Mouse (Mus musculus): ENCODE measurements at regions not wholly inside any gene's neighbourhood (a gene's known extent, or its start where the extent isn't known, plus 50 kb on each side); places are given as distances from the start of the nearest gene placed in this dataset.

- DNase-seq (ENCODE audit: low spot score in 2 of 2) = no peak
Observed at GRCm38 (mm10) chr17:68057264-68057663, 53.3 kb upstream of the Arhgap28 start.

GRCm38 (mm10) chr17:68060455-68060854, 56.5 kb upstream of the Arhgap28 start:
- DNase-seq (ENCODE audit: low spot score in 2 of 2) = no peak

- no peak for DNase-seq (ENCODE audit: low spot score in 2 of 2)
Observed at GRCm38 (mm10) chr17:68065751-68066150, 61.8 kb upstream of the Arhgap28 start.

GRCm38 (mm10) chr17:68066204-68066603, 62.3 kb upstream of the Arhgap28 start:
- DNase-seq (ENCODE audit: low spot score in 2 of 2) = no peak

- DNase-seq (ENCODE audit: low spot score in 2 of 2) = no peak
Observed at GRCm38 (mm10) chr17:68069008-68069407, 65.1 kb upstream of the Arhgap28 start.

- DNase-seq (ENCODE audit: low spot score in 2 of 2) = no peak
Observed at GRCm38 (mm10) chr17:68069484-68069883, 65.6 kb upstream of the Arhgap28 start.

GRCm38 (mm10) chr17:68071472-68071871, 67.6 kb upstream of the Arhgap28 start:
- no peak for DNase-seq (ENCODE audit: low spot score in 2 of 2)

- DNase-seq (ENCODE audit: low spot score in 2 of 2) = no peak
Observed at GRCm38 (mm10) chr17:68075712-68076111, 71.8 kb upstream of the Arhgap28 start.

- DNase-seq (ENCODE audit: low spot score in 2 of 2) = no peak
Observed at GRCm38 (mm10) chr17:68078709-68079108, 74.8 kb upstream of the Arhgap28 start.

- no peak for DNase-seq (ENCODE audit: low spot score in 2 of 2)
Observed at GRCm38 (mm10) chr17:68084446-68084845, 80.5 kb upstream of the Arhgap28 start.

GRCm38 (mm10) chr17:68087149-68087548, 83.2 kb upstream of the Arhgap28 start:
- no peak for DNase-seq (ENCODE audit: low spot score in 2 of 2)

GRCm38 (mm10) chr17:68089179-68089578, 85.3 kb upstream of the Arhgap28 start:
- no peak for DNase-seq (ENCODE audit: low spot score in 2 of 2)

- DNase-seq (ENCODE audit: low spot score in 2 of 2) = no peak
Observed at GRCm38 (mm10) chr17:68089830-68090229, 85.9 kb upstream of the Arhgap28 start.

GRCm38 (mm10) chr17:68096982-68097381, 93.1 kb upstream of the Arhgap28 start:
- no peak for DNase-seq (ENCODE audit: low spot score in 2 of 2)

GRCm38 (mm10) chr17:68097436-68097835, 93.5 kb upstream of the Arhgap28 start:
- no peak for DNase-seq (ENCODE audit: low spot score in 2 of 2)

GRCm38 (mm10) chr17:68100093-68100492, 96.2 kb upstream of the Arhgap28 start:
- DNase-seq (ENCODE audit: low spot score in 2 of 2) = no peak

GRCm38 (mm10) chr17:68103346-68103745, 99.4 kb upstream of the Arhgap28 start:
- DNase-seq (ENCODE audit: low spot score in 2 of 2) = no peak

- DNase-seq (ENCODE audit: low spot score in 2 of 2) = no peak
Observed at GRCm38 (mm10) chr17:68106366-68106765, 102.4 kb upstream of the Arhgap28 start.

GRCm38 (mm10) chr17:68107875-68108274, 104.0 kb upstream of the Arhgap28 start:
- DNase-seq (ENCODE audit: low spot score in 2 of 2) = no peak

GRCm38 (mm10) chr17:68111834-68112473, 108.0 kb upstream of the Arhgap28 start:
- no peak for DNase-seq (ENCODE audit: low spot score in 2 of 2)

- DNase-seq (ENCODE audit: low spot score in 2 of 2) = no peak
Observed at GRCm38 (mm10) chr17:68112763-68113330, 108.9 kb upstream of the Arhgap28 start.

- no peak for DNase-seq (ENCODE audit: low spot score in 2 of 2)
Observed at GRCm38 (mm10) chr17:68115599-68115998, 111.7 kb upstream of the Arhgap28 start.

- no peak for DNase-seq (ENCODE audit: low spot score in 2 of 2)
Observed at GRCm38 (mm10) chr17:68119055-68119698, 115.3 kb upstream of the Arhgap28 start.

All from frontal cortex, postnatal 25 days (tissue).